Mouse (Mus musculus) Muller cell, postnatal 12 days (primary cell): Measurements from ENCODE around the gene Sbpl.
"Not testable (repeated sequence)": the region's sequence is repeated elsewhere in the genome, so short reads cannot be mapped to it uniquely, and the experiment has no call there.

Experiments
- DNase-seq: peaks from one replicate; pipeline ENCODE4 v3.0.0-alpha.2; 2015; ENCODE audit errors: inconsistent ontology term

The Sbpl gene

DNA sequence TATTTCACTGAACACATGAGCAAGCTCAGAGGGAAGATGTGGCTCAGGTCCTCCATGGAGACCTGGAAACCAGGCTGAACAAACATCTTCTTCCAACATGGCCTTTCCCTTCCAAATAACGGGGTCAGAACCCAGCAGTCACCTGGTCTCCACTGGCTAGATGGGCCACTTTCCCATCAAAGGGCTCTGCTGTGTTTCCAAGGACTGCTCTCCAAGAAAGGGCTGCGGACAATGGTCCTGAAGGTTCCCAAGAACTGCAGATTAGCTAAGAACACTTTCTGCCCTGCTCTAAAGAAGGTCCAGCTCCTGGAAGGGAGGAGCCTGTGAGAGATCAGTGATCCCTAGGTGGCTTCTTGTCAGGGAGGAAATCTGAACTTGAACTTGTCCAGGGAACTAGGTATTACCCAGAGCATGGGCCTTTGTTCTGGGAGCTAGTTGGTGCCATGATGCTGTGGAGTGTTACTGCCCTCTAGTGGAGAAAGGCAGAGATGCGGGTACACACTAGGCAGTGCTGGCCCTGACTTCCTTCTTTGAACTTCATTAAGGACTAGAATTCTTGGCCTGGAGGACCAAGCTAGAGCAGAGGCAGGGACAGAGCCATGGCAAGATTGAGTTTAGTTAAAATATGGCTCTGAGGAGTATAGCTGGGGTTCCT lies 5.1 kb upstream of the Sbpl start:
- DNase-seq = peak; percentile 75

DNA sequence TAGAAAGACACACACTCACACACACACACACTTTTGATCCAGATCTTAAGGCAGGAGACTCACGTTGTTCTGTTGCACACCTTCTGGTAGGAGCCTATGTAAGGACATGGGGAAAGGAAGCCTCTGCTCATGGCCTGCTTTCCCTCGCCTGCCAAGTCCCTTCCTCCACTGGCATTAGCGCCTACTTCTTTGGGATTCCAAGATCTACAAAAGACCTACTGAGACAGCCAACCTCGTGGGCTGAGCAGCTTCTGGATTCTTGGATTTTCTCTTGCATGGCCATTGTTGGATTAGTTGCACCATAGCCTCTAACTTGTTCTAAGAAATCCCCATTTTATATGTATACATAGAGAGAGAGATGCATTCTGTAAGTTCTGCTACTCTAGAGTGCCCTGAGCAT lies 4.2 kb downstream of the Sbpl start:
- DNase-seq = not testable (repeated sequence)

GRCm38 (mm10) chr17:23949068-23949467 lies 6.0 kb downstream of the Sbpl start:
- no peak for DNase-seq

- DNase-seq = not testable (repeated sequence)
These were observed 7.6 kb downstream of the Sbpl start for GRCm38 (mm10) chr17:23947486-23947885.

DNA sequence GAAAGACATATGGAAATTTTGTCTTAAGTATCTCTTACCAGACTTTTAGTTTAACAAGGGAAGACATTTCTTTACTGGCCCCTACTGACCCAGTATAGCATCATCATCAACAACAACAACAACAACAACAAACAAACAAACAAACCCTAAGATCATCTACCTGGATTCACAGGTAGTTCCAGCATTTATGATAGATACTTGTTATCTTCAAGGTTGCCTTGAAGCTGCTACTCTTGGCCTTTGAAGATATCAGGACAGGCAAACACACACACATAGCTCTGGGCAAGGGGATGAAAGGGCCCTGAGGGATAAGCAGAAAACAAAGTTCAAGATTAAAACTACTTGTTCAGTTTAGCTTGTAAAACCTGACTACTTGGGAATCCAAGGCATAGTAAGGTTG lies 13.7 kb downstream of the Sbpl start, which contains the start of gene Sbp:
Gene Sbp, plus strand, starts transcription at position 301 of the 400 bp plus-strand sequence.
- no peak for DNase-seq

DNA sequence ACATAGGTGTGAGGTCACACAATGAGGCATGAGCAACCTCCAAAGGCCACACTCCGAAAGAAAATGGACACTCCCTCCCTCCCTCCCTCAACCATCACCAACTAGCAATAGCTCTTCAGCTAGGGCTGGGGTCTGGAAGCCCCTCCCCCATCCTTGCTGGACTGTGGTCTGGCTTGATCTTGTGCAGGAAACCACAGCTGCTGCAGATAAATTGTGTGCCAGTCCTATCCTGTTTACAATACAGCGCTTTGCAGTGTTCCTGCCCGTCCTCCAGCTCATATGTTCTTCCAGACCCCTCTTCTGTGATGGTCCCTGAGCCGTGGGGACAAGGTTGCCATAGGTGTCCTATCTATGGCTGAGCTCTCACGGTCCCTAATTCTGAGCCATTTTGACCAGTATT lies 23.9 kb downstream of the Sbpl start:
- no peak for DNase-seq

- DNase-seq = peak; percentile 84
These were observed 30.0 kb downstream of the Sbpl start for GRCm38 (mm10) chr17:23925090-23925493.

DNA sequence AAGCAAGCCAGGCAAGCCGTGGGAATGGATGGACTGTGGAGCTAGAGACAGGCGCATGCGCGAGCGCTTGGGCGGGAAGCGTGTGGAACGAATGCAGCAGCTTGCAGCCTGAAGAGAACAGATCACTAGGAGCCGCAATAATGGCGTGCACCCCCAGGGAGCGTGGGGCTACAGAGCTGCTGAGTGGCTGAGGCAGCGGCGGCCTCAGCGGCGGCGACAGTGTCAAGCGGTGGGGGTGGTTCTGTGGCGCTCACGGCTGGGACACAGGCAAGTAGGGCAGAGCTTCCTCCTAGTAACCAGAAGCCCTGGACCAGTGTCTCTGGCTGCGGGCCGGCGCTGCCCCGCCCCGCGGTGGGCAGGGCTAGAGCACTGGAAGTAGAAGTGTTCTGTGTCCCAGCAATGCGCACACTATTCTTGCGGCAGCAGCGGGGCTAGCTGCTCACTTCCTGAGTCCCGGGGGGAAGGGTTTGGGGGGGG lies 30.5 kb downstream of the Sbpl start:
- peak; percentile 98 for DNase-seq

- DNase-seq = not testable (repeated sequence)
These were observed 37.9 kb downstream of the Sbpl start, which contains the start of gene Dcpp3 for GRCm38 (mm10) chr17:23917158-23917557. TSS of gene Dcpp3 (plus strand) at chr17:23917458.
